Mouse (Mus musculus) spleen, postnatal 36 days (tissue): ENCODE measurements around the gene Fto.

Source experiments
- DNase-seq, 2 experiments: peaks; one replicate each; pipeline ENCODE4 v3.0.0; 2022; ENCODE audit warnings: low spot score in 2 of 2, mixed read lengths in 1 of 2

The Fto gene

GRCm38 (mm10) chr8:91390369-91391020 lies 77.2 kb downstream of the Fto start:
- DNase-seq, result no peak

GRCm38 (mm10) chr8:91392261-91392660 lies 78.9 kb downstream of the Fto start:
- DNase-seq, result no peak

GRCm38 (mm10) chr8:91395340-91396055 lies 82.2 kb downstream of the Fto start:
- DNase-seq, result no peak

- no peak for DNase-seq
Observed at GRCm38 (mm10) chr8:91398053-91398452, 84.7 kb downstream of the Fto start.

GRCm38 (mm10) chr8:91402980-91403975 lies 90.0 kb downstream of the Fto start:
- DNase-seq, result no peak

GRCm38 (mm10) chr8:91404311-91404710 lies 91.0 kb downstream of the Fto start:
- no peak for DNase-seq

- DNase-seq, result no peak
Observed at GRCm38 (mm10) chr8:91405099-91405498, 91.8 kb downstream of the Fto start.

- no peak for DNase-seq
Observed at GRCm38 (mm10) chr8:91406624-91407290, 93.4 kb downstream of the Fto start.

GRCm38 (mm10) chr8:91407880-91408279 lies 94.6 kb downstream of the Fto start:
- no peak for DNase-seq

- no peak for DNase-seq
Observed at GRCm38 (mm10) chr8:91410007-91410406, 96.7 kb downstream of the Fto start.

- no peak for DNase-seq
Observed at GRCm38 (mm10) chr8:91424491-91425074, 111.3 kb downstream of the Fto start.

- DNase-seq, result no peak
Observed at GRCm38 (mm10) chr8:91425251-91425866, 112.0 kb downstream of the Fto start.

GRCm38 (mm10) chr8:91426496-91426895 lies 113.2 kb downstream of the Fto start:
- no peak for DNase-seq

- no peak for DNase-seq
Observed at GRCm38 (mm10) chr8:91430333-91430940, 117.1 kb downstream of the Fto start.

GRCm38 (mm10) chr8:91436036-91436435 lies 122.7 kb downstream of the Fto start:
- no peak for DNase-seq

GRCm38 (mm10) chr8:91443911-91444310 lies 130.6 kb downstream of the Fto start:
- DNase-seq, result no peak

GRCm38 (mm10) chr8:91444636-91445410 lies 131.5 kb downstream of the Fto start:
- DNase-seq, result no peak

- DNase-seq, result no peak
Observed at GRCm38 (mm10) chr8:91445516-91445915, 132.2 kb downstream of the Fto start.

- DNase-seq, result no peak
Observed at GRCm38 (mm10) chr8:91446008-91446407, 132.7 kb downstream of the Fto start.
